Mouse (Mus musculus): ENCODE measurements around the gene Paqr3. TPM values are rescaled to one million over a fixed set of nuclear protein-coding genes. Genes with fewer than 3 reads are reported as not detected.

Paqr3 gene
- polyA plus RNA-seq, 1 experiment from 2014 or later: 10.8 TPM

GRCm38 (mm10) chr5:97046680-97047079 is 64.7 kb downstream of the Paqr3 start:
- no peaks in the 10 kb centered on the region for H3K4me1 ChIP-seq
- H3K27ac ChIP-seq: no peak overlapping the region
- no peak overlapping the region for H3K4me3 ChIP-seq
- no peak for DNase-seq (ENCODE audit: low spot score)
- no peaks in the 10 kb centered on the region for H3K27me3 ChIP-seq (ENCODE audit: low read depth, poor library complexity, severe bottlenecking)
- H3K36me3 ChIP-seq: peaks cover 7% of the 10 kb centered on the region
- H3K9me3 ChIP-seq (replicated peaks): no peaks in the 10 kb centered on the region
- 91% methylated on average over 10 of the region's 10 CpGs for WGBS

- 93% methylated on average over 7 of the region's 7 CpGs for WGBS
These were observed 66.1 kb downstream of the Paqr3 start for GRCm38 (mm10) chr5:97045260-97045659.

More at GRCm38 (mm10) chr5:97045260-97045659, 66.1 kb downstream of the Paqr3 start:
- no peaks in the 10 kb centered on the region for H3K9me3 ChIP-seq (replicated peaks)
- H3K4me3 ChIP-seq: no peak overlapping the region
- H3K4me1 ChIP-seq: no peaks in the 10 kb centered on the region
- DNase-seq (ENCODE audit: low spot score): no peak
- H3K36me3 ChIP-seq: peaks cover 7% of the 10 kb centered on the region
- H3K27me3 ChIP-seq (ENCODE audit: low read depth, poor library complexity, severe bottlenecking): no peaks in the 10 kb centered on the region
- H3K27ac ChIP-seq: no peak overlapping the region

Other genes with a start within 250 kb of the Paqr3 start
- gene Bmp2k, start 113.9 kb downstream of the Paqr3 start, polyA plus RNA-seq (2016; fragmentation: Nextera tagmentation; extraction: Ambion mirVana): 7.5 and 8.5 TPM in 2 replicates